Mouse (Mus musculus) right cerebral cortex, adult 18-20 months (tissue): ENCODE measurements at regions not wholly inside any gene's neighbourhood (a gene's known extent, or its start where the extent isn't known, plus 50 kb on each side); places are given as distances from the start of the nearest gene placed in this dataset.

Experiments
- DNase-seq: peaks from one replicate; pipeline ENCODE4 v3.0.0; 2022; ENCODE audit warnings: mixed read lengths

DNA sequence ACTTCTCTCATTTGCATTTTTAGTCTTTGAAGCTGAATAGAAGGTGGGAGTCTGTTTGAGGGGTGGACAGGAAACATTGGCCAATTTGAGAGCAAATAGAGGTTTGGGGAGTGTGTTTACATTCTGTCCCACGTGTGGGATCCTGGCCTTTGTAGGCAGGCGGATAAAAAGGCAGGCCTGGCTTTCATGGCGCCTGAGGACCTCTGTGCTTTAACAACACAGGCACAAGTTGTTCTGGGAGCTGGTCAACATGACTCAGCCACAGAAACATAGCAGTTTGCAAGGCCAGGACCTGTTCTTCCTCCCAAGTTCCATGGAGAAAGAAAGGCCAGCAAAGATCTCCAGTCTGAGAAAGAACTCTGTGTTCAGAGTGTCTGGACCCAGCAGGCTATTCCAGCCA, 1130.7 kb downstream of the Gsdmc2 start:
- DNase-seq, result no peak

DNA sequence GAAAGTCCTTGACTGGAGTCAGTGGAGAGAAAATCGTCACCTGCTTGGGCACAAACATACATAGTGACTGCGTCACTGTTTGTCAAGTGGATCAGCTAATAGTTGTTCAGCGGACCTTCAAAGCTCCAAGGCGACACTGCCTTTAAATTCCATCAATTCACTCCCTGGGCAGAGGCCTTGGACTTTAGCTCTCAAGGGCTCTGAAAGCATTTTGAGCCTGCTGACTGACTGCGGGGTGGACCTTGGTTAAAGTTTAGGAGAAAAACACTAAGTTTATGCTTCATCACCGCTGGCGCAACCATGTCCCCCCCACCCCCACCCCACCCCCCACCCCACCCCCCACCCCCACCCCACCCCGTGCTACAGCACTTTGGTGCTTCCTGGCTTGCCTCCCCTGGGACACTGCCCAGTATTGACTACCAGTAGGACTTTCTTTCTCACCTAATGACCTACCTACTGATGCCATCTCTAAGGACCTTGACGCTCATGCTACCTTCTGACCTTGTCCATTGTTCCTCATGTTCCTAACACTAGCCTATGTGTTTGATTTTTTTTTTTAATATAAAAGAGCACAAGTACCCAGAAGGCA, 1132.3 kb downstream of the Gsdmc2 start:
- no peak for DNase-seq

DNA sequence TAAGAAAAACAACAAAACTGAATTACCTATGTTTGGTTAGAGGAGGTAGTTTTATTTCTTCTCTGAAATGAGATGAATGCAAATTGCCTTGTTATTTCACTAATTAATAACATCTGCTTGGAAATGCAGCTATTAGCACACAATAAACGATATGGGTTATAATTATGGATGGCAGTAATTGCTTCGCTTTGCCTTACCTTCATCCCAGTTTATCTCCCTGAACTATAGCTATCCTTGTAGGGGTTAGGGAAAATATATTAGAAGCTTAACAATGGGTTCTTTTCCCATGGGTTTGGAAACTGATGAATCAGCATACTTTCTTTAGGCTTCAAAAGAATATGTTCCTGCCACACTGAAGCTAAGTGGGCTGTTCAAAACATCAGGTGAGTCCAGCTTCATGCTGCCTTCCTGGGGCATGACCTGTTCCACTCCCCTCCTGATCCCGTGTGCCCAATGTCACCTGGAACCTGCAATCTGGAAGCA, 1132.9 kb downstream of the Gsdmc2 start:
- no peak for DNase-seq

DNA sequence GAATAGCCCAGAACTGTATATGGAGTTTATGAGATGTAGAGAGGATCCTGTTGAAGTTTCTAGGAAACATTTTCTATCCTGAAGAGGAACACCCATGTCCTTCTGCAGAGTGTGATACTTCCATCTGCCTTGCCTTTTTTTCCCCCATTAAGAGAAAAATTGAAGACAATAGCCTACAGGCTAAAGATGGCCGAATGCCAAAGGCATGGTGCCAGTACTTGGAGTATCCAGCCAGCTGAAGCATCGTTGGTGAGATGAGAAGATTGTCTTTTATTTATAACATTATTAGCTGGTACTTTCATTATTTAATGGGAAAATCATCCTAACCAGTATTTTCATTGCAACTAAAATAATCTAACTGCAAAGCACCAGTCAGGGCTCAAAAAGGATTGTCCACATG, 1135.4 kb downstream of the Gsdmc2 start:
- no peak for DNase-seq

DNA sequence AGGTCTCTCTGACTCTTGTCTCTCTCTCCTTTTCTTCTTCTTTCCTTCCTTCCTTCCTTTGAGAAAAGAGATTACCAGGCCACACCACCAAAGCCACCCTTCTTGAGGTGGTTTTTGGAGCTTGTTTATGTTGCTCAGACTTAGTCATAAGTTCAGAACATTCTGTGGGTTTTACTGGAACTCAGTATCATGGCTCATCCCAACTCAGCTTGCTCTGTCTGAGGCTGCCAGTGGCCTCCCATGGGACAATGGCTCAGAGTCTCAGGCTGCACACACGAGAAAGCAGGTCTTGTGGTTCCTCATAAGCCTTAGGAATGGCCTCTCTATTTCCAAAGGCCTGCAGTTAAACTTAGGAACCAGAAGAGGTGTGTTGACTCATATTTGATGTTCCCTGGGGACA, 1146.4 kb downstream of the Gsdmc2 start:
- no peak for DNase-seq

DNA sequence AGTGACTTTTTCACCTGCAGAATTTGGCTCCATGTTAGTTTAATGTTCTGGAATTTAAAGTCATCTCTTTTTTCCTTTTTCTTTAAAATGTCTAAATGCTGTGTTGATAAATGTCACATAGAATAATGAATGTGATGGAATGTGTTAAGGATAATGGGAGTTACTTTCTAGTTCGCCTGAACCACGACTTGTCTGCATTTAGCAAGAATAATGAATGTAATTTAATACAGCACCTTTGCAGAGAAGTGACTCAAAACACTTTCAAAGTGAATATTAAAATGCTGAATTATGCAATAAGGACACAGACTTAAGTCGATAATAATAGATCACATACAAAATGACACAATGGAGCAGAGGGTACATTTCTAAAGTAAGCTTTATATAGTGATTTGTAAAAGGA, 1150.2 kb downstream of the Gsdmc2 start:
- no peak for DNase-seq

DNA sequence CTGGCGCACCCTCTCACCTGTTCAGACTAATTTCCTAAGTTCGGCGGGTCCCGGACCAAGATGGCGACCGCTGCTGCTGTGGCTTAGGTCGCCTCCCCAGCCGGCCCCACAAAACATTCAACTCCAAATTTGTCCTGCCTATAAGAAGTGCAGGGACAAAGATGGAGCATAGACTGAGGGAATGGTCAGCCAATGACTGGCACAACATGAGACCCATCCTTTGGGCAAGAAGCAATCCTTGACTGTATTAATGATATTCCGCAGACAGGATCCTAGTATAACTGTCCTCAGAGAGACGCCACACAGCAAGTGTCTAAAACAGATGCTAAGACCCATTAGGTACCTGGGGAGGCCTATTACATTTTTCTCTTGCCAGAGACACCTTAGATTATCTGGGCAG, 1151.3 kb downstream of the Gsdmc2 start:
- no peak for DNase-seq

DNA sequence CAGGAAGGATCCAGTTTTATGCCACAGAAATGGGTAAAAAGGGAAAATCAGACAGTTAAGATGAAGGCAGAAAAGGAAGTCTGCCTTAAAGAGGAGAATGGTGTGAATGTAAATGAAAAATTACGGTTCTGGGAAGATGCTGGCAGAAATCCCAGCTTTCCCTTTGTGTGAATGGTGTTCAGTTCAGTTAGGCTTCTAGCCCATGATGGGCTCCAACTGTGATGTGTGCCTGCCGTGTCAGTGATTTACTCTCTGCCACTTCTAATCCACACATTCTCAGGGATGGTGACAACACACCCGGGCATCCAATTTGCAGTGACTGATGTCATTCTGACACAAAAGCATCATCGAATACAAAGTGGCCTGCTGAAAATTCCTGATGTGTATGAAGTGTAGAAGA, 1171.6 kb downstream of the Gsdmc2 start:
- DNase-seq, result no peak

DNA sequence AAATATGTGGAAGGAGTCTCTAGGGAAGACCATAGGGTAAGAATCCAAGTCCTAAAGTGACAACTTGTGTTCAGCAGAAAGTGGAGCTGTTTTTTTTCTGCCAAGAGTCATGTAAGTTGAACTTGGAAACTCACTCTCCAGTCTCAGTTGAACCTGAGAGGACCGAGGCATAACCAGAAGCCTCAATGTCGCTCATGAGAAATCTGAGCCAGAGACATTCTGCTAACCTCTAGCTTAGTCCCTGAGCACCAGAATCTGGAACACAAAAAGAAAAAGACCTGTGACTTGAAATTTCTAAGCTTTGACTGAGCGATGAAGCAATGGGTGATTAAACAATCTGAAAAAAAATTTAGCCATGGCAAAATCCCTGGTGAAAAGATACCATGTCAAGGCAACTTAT, 1175.0 kb downstream of the Gsdmc2 start:
- no peak for DNase-seq

DNA sequence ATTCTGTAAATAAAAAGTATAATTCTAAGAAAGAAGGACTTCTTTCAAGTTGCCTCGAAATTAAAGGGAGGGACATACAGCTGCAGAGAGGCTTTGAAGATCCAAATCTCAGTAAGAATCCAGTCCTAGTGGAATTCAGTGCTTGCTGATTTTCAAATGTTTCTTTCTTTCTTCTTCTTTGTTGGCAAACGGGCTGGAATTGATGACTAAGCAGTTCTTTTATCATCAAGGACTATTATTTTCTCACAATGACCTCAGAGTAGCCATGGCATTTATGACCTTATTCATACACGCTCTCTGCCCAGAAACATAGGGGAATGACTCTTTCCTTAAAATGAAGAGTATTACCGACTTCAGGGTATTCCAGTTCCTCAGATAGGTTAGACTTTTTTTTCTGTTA, 1185.9 kb downstream of the Gsdmc2 start:
- no peak for DNase-seq

DNA sequence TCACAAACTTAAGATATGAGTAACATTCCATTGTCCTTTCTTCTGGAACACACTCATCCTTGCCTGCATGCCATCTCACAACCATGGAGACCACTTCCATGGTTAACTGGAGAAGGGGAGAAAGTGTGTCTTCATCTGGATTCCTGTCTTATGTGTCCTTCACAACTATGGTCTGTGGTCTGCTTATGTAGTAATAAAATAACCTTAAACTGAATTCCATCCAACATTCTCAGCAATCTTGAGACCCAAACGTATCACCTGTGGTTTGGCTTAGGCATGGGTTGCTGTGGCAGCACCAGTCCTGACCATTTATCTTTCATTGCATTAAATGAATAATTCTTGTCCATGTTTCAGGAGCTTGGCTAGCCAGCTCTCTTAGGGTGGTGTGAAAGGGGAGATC, 1186.3 kb downstream of the Gsdmc2 start:
- no peak for DNase-seq

DNA sequence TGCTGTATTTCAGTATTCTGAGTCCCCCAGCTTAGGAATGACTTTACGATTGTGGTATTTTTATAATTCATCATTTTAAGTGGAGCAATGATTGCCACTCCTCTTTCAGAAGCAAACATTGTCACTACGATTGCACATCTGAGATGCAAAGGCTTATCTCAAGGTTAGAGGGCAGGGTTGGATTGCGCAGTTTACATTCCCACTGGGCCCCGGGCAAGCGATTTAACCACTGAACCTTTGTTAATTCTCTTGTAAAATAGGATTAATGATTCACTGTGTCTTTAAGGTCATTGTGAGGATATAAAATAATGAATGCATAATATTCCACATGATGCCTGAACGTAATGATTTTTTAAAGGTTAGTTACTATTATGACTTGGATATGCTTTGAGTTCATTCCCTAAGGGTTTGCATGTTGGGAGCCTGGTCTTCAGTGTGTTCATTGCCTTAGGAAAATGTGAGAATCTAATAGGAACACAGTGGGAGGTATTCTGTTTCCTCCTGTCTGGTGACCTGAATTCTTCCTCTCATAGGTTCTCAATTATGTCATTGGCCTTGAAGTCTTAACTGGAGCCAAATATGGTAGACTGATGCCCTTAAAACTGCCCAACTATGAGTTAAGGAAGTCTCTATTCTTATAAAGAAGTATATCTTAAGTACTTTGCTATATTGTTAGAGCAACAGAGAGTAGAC, 1198.4 kb downstream of the Gsdmc2 start:
- DNase-seq, result no peak

DNA sequence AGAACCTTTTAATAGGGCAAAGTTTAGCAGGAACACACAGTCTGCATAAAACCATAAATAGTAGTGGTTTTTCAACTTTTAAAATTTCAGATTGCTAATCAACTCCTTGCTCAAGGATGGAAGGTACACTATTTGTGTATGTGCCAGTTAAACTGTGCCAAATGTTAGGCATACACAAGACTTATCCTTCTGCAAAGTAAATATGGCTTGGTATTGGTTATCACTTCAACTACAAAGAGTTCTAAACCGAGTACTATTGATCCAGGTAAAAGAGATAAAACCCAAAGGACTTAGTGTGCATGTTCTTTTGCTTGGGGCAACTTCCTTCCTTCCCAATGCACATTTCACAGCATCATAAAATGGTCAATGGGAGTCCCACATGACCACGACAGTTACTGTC, 1200.2 kb downstream of the Gsdmc2 start:
- no peak for DNase-seq

DNA sequence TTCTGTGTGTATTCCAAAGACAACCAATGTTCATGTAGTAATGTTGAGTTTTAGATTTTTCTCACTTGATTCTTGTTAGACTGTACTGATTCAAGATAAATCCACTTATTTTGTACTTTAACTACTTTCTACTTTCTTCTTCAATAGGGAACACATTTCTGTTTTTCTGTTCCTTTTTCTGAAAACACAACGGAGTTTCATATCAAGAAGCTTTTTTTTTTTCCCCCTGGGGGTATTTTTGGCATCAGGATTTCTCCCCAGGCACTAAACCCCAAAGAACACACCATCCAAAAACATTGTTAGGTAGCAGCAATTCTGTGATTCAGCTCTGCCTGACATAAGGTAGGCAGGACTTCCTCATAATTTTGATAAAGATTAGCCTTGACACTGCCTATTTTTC, 1200.7 kb downstream of the Gsdmc2 start:
- DNase-seq, result no peak

DNA sequence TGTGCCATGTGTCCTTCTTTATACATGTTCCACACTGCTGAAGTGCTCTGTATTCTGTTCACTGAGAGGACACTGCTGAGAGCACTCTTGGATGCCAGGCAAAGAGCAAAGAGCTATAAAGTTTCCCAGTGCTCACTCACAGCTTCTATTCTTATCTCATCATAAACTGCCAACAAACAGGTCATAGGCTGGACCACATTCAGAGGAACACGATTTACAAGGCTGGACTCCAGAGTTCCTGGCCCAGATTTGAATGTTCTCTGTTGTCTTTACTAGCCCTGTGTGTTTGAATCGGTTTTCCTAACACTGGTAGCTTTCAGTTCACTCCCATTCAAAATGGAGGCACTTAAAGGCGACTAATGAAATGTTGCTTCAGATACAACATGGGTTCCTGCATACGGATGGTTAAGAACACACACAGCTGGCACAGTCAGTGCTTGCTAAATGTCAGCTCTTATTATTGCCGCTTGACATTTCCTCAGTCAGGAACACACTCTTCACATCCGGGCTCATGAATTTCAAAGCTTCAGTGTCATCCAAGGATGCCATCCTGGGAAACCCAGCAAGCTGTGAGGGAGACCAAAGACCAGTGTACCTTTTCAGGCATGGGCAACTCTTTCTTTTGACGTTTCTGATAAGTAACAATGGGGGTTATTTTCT, 1203.8 kb downstream of the Gsdmc2 start:
- no peak for DNase-seq

DNA sequence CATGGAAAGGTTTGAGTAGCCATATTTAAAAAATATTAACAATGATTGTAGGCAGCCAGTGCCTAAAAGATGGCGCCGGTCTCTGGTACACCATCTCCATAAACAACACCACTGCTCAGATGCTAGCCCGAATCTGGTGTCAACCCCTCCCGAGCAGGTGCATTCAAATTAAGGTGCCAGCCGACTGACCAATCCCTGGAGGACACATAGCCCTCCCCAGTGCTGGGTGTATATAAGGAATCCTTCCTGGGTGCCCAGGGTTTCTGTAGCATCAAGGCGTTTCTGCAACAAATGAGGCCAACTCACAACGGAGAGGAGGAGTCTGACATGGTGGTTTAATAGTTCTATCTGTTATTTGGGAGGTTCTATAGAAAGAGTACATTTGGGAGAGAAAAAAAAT, 1219.6 kb downstream of the Gsdmc2 start:
- no peak for DNase-seq

DNA sequence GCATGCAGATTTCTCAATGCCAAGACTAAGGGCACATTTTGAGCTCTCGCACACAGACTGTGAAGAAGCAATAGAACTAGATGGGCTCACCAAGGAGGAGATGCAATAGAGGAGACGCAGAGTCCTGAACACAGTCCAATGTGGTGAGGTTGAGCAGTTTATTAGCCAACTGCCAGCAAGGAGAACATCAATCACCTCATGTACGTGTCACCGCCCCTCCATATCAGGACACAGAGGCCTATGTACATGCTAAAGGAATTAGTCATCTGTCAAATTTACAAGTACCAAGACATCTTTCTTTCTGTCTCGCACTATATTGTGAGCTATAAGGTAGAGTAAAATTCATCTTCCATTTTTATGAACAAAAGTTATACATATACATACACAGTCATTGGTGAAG, 1228.9 kb downstream of the Gsdmc2 start:
- no peak for DNase-seq

DNA sequence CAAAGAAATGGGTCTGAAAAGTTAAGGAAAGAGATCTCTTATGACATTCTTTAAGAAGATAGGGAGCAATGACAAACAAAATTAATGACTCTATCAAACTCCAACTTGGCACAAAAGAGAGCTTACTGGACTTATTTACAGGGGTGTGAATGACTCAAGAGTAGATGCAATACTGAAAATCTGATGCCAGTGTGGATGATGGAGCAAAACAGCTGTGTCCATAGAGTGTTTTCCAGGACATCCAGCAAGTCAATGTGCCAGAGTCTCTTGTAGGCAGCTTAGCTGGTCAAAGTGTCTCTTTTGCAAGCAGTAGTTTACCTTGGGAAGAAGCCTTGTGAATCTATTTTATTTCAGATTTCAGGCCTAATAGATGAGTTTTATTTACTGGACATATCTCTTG, 1248.2 kb downstream of the Gsdmc2 start:
- no peak for DNase-seq

DNA sequence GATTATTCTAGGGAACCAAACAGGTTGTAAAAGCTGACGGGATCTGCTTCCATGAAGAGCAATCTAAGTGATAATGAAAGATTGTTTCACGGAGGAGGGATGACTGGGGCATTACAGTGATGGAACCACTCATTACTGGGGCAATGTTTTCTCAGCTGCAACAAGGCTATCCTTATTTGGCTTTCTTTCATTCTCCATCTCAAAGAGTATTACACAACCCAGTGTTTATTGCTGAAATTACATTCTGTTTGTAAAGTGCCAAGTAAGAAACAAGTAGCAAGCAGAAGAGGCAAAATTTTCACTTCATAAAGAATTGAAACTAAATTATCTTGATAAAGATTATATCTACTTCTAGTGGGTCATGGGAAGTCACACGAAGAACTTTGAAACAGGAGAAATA, 1256.4 kb downstream of the Gsdmc2 start:
- DNase-seq, result no peak

DNA sequence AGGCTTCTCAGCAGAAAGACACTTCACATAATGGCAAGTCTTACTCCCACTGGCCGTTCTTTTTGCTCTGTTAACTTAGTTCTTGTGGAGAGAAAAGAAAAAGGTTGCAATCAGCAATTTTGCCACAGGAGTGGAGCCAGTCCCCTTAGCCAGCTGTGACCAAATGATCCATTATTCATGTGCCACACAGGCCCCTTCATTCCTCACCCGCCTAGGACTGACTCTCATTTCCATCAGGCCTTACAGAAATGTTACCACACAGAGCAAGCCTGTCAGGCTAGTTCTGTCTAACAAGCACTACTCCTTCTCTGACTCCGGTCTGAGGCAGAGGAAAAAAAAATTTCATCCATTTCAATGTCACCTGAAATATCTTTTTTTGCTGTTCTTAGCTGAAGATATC, 1266.2 kb downstream of the Gsdmc2 start:
- DNase-seq, result no peak

DNA sequence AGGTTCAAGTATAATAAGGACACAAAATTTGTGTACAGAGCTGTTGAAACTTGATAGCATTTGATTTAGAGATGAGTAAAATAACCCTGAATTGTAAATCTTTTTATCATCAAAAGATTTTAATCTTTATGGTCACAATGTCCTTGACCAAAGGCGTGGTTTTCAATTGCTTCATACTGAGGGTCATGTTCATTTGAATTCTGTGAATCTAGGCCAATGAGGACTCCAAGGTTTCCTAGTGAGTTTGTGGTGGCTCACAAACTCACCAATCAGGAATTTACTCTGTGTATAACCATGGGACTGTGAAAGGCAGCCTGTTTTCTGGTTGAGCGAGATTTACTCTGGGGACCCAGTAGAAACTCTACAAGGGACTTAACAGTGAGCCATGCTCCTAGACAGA, 1269.2 kb downstream of the Gsdmc2 start:
- no peak for DNase-seq

DNA sequence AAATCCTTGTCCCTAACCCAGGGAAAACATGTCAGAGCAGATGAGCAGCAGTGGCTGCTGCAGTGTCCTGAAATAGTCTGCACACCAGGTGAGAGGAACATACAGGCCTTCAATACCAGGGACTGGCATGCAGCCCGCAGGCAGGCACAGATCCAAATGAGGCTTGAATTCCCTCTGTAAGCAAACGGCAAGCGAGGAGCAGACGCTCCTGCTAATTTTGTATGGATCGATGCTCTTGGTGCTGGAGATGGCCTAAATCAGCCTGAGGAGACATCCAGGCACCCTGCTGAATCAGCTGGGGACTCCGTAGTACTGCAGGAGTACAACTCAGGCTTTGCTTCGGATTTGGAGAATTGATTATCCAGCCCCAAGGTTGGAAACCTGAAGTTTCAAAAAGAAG, 1273.2 kb downstream of the Gsdmc2 start:
- DNase-seq, result peak; percentile 10

DNA sequence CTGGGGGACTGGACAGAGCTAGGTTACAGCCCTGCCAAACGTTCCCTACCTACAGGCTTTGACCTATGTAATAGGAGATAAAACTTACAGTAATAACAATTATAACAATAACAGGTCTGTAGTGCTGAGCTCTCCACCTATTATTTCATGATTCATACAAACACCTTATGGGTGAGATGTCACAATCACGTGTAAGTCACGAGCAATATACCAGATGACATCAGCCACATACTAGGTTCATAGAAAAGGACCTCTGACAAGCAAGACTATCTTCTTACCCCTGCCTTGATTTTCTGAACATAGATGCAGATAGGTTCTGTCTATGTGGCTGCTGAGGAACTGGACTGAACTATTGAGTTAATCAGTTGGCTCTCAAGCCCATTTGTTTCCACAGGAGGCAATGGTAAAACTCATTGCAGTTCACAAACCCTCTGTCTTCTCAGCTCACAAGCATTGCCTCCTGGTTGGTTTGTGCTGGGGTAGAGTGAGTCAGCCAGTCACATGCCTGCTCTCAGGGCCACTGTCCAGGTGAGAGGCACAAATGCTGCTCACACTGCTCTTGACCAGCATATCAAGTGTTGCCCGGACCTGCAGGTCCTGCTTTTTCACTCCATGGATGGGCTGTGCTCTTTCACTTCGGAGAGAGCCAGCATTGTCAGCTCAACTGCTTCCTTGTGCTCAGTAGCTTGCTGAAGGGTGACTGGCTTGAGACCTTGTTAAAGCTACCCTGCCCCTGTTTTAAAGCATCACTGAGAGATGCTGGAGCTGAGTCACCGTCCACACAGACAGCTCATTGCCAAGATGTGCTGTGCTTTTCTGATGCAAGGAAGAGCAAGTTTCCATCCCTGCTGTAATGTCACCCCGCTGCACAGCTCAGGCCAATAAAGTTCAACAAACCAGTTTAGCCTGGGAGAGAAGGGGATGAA, 1275.9 kb downstream of the Gsdmc2 start:
- no peak for DNase-seq
